Mouse (Mus musculus): ENCODE results near the gene Slc27a4. TPM values are rescaled to one million over a fixed set of nuclear protein-coding genes. Genes with fewer than 3 reads are reported as not detected.

Slc27a4 gene
- total and polyA plus RNA-seq, 3 experiments = 10.9 to 14.9 TPM; not detected in 1

DNA sequence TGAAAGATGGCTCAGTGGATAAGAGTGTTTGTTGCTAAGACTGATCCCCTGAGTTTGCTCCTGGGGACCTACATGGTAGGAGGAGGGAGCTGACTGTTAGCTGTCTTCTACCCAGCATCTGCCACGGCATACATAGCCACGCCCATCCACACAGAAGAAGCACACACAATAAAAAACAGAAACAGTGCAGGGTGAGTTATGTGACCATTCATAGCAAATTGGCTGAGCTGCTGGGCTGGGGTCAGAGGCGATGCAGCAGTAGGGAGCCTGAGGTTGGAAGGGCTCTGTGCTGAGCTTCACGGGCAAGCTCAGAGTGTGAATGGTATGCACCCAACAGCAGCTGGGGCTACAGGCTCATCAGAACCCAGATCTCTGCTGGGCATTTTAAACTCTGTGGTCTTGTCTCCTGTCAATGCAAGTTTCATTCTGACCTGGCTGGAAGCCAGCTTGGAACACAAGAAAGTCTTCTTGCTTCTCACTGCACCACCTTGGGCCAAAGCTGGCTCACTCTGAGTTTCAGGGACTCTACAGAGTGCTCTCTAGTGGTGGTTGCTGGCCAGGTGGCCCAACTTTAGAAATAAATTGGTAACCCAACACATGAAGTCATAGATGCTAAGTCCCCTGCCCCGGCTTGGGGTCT lies 47.5 kb downstream of the Slc27a4 start:
- Histone ChIP-seq H3K4me3 (ENCODE audit: control insufficient read depth in 1 of 2, insufficient read depth in 1 of 2, low read depth in 2 of 2, low read length in 2 of 2) (no peak overlapping the region), H3K4me1 (ENCODE audit: control insufficient read depth in 1 of 2, insufficient read depth in 2 of 2, low read length in 2 of 2) (peaks cover 0 to 4% of the 10 kb centered on the region in 2 experiments; a peak in 2 of 4 replicates), H3K36me3 (ENCODE audit: control insufficient read depth in 1 of 2, insufficient read depth in 2 of 2, low read length in 2 of 2) (peaks cover 0 to 3% of the 10 kb centered on the region in 2 experiments; a peak in 2 of 4 replicates), H3K27ac (ENCODE audit: control insufficient read depth, low read depth, low read length) (no peak overlapping the region), H3K9ac (ENCODE audit: control insufficient read depth, low read depth, low read length, poor library complexity, severe bottlenecking) (no peak overlapping the region), H3K9me3 (replicated peaks; ENCODE audit: insufficient read depth, low read length) (no peaks in the 10 kb centered on the region), H3K27me3 (ENCODE audit: control insufficient read depth in 1 of 2, insufficient read depth in 2 of 2, low read length in 2 of 2) (no peaks in the 10 kb centered on the region), H3K79me2 (ENCODE audit: control insufficient read depth, insufficient read depth, low read length, poor library complexity) (no peaks in the 10 kb centered on the region)
- DNase-seq (ENCODE audit: low read depth, low spot score) = peak; percentile 41
- TF ChIP-seq ETS1 (IDR thresholded peaks at IDR 0.05; ENCODE audit: low read depth, low read length) (no peak), E2F4 (IDR thresholded peaks at IDR 0.05; ENCODE audit: borderline replicate concordance, low read depth, low read length) (no peak), CTCF (IDR thresholded peaks at IDR 0.05 in 2 of 3, conservative IDR thresholded peaks at IDR 0.05 in 1 of 3; ENCODE audit: control insufficient read depth in 1 of 3, insufficient read depth in 1 of 3, low read depth in 2 of 3, low read length in 3 of 3, poor library complexity in 1 of 3, severe bottlenecking in 1 of 3) (peak in 2 of 3 experiments; percentile 8 to 17; a peak in 1 of 6 replicates), MAZ (IDR thresholded peaks at IDR 0.05; ENCODE audit: low read depth, low read length) (no peak), TBP (IDR thresholded peaks at IDR 0.05; ENCODE audit: low read depth, low read length) (no peak), POLR2AphosphoS5 (IDR thresholded peaks at IDR 0.05; ENCODE audit: borderline replicate concordance, low read depth, low read length) (no peak)

DNA sequence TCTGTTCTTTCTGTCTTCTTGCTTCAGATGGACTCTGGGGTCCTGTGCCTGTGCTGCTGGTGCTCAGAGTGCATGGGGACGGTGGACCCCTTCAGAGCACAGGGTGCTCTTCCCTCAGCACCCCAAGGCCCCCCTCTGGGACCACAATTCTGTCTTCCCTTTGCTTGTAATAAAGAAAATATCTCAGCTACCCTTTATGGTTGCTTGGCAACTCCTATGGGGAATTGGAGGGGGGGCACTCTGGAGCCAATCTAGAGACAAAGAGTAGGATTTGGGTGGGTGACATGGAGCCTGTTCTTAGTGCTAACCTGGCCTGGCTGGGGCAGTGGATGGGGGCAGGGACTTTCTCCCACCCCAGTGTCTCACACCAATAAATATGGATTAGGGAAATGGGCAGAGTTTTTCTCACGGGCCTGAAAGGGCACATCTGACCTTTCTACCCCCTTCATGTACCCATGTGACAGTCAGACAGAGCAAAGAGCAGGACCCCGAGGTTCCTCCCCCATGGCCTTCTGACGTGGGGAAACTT lies 50.6 kb downstream of the Slc27a4 start:
- Histone ChIP-seq H3K4me1 (ENCODE audit: control insufficient read depth in 1 of 2, insufficient read depth in 2 of 2, low read length in 2 of 2) (peaks cover 0 to 5% of the 10 kb centered on the region in 2 experiments; a peak in 2 of 4 replicates), H3K27me3 (ENCODE audit: control insufficient read depth in 1 of 2, insufficient read depth in 2 of 2, low read length in 2 of 2) (no peaks in the 10 kb centered on the region), H3K36me3 (ENCODE audit: control insufficient read depth in 1 of 2, insufficient read depth in 2 of 2, low read length in 2 of 2) (peaks cover 0 to 3% of the 10 kb centered on the region in 2 experiments; a peak in 2 of 4 replicates), H3K4me3 (ENCODE audit: control insufficient read depth in 1 of 2, insufficient read depth in 1 of 2, low read depth in 2 of 2, low read length in 2 of 2) (no peak overlapping the region), H3K9ac (ENCODE audit: control insufficient read depth, low read depth, low read length, poor library complexity, severe bottlenecking) (no peak overlapping the region), H3K79me2 (ENCODE audit: control insufficient read depth, insufficient read depth, low read length, poor library complexity) (no peaks in the 10 kb centered on the region), H3K9me3 (replicated peaks; ENCODE audit: insufficient read depth, low read length) (no peaks in the 10 kb centered on the region), H3K27ac (ENCODE audit: control insufficient read depth, low read depth, low read length) (no peak overlapping the region)
- no peak for DNase-seq (ENCODE audit: low read depth, low spot score)
- TF ChIP-seq MAZ (IDR thresholded peaks at IDR 0.05; ENCODE audit: low read depth, low read length) = no peak
- no peak for TF ChIP-seq TBP (IDR thresholded peaks at IDR 0.05; ENCODE audit: low read depth, low read length)
- TF ChIP-seq UBTF (IDR thresholded peaks at IDR 0.05; ENCODE audit: borderline replicate concordance, insufficient read depth, low read depth, low read length) = no peak
- TF ChIP-seq MAX (IDR thresholded peaks at IDR 0.05; ENCODE audit: low read length) = no peak
- TF ChIP-seq SMC3 (IDR thresholded peaks at IDR 0.05; ENCODE audit: low read depth, low read length) = no peak
- no peak for TF ChIP-seq SIN3A (IDR thresholded peaks at IDR 0.05; ENCODE audit: low read length)
- TF ChIP-seq CHD2 (IDR thresholded peaks at IDR 0.05; ENCODE audit: low read length) = no peak
- no peak for TF ChIP-seq CTCF (IDR thresholded peaks at IDR 0.05 in 2 of 3, conservative IDR thresholded peaks at IDR 0.05 in 1 of 3; ENCODE audit: control insufficient read depth in 1 of 3, insufficient read depth in 1 of 3, low read depth in 2 of 3, low read length in 3 of 3, poor library complexity in 1 of 3, severe bottlenecking in 1 of 3)
- TF ChIP-seq USF1 (IDR thresholded peaks at IDR 0.05; ENCODE audit: low read depth, low read length) = no peak
- TF ChIP-seq ZNF384 (IDR thresholded peaks at IDR 0.05; ENCODE audit: low read depth, low read length) = no peak
- TF ChIP-seq TCF12 (IDR thresholded peaks at IDR 0.05; ENCODE audit: low read depth, low read length) = no peak
- TF ChIP-seq HCFC1 (IDR thresholded peaks at IDR 0.05; ENCODE audit: low read depth, low read length) = no peak
- TF ChIP-seq ZC3H11A (IDR thresholded peaks at IDR 0.05; ENCODE audit: low read depth, low read length) = no peak

Measured in MEL (cell line).